ENCODE assay signal across 22 mouse cellular contexts in genomic region chr9:32291618-32292017, GRCm38 (mm10). TPM values are rescaled to one million over a fixed set of nuclear protein-coding genes. Genes with fewer than 3 reads are reported as not detected.
DNase-seq lines count a peak whose midpoint lies in the region; ATAC-seq and TF ChIP-seq lines count a peak whose summit lies in the region.
"Had no signal": no experiment of that assay in that cellular context is flagged by ENCODE, and none has a peak within 500 bp of the region (broad histone marks: within the 10 kb centered on the region; RNA-seq: fewer than 3 reads in every experiment).

No protein-coding gene starts in this region.

- no peak overlapping the region for H3K9ac ChIP-seq in kidney, embryonic 14.5 days (ENCODE audit: low read depth, low read length)
- no peak overlapping the region for H3K9ac ChIP-seq in intestine, embryonic 16.5 days (ENCODE audit: low read depth, low read length)
- no peak overlapping the region for H3K9ac ChIP-seq in kidney, postnatal 0 days (ENCODE audit: low read depth, low read length)
- no peak overlapping the region for H3K9ac ChIP-seq in liver, embryonic 13.5 days
- H3K9ac ChIP-seq: heart, embryonic 13.5 days; midbrain, embryonic 13.5 days; neural tube, embryonic 12.5 days had no signal

- H3K4me2 ChIP-seq in kidney, embryonic 14.5 days (replicated peaks; ENCODE audit: low read depth, low read length), result no peak overlapping the region
- H3K4me2 ChIP-seq in intestine, embryonic 16.5 days (ENCODE audit: low read depth, low read length), result no peak overlapping the region
- H3K4me2 ChIP-seq in kidney, postnatal 0 days (ENCODE audit: low read length), result peak overlapping the region; percentile 25; the same call in 1 of the 2 replicates
- no peak overlapping the region for H3K4me2 ChIP-seq in liver, embryonic 13.5 days
- H3K4me2 ChIP-seq: heart, embryonic 13.5 days; midbrain, embryonic 13.5 days; neural tube, embryonic 12.5 days had no signal

- DNase-seq in kidney, adult 11 months, result peak; percentile 48
- DNase-seq in kidney, postnatal 0 days (ENCODE audit: low spot score), result no peak
- DNase-seq in liver, embryonic 13.5 days, result no peak
- DNase-seq in layer of hippocampus, adult 8-10 months (ENCODE audit: low spot score in 2 of 2), result no peak
- DNase-seq in urinary bladder, postnatal 36 days (ENCODE audit: low spot score in 2 of 2), result no peak
- DNase-seq in left cerebral cortex, adult 18-20 months (ENCODE audit: low spot score in 2 of 2), result no peak
- DNase-seq: adrenal gland, postnatal 25 days; cerebellum, adult 11 months; cerebellum, postnatal 14 days; heart, adult 11 months; right cerebral cortex, adult 18-20 months had no signal

- 0 out of 2 replicates have a peak, but pooled peaks cover 5% of the 10 kb centered on the region for H3K4me1 ChIP-seq in kidney, embryonic 14.5 days (ENCODE audit: control insufficient read depth, insufficient read depth, low read length)
- H3K4me1 ChIP-seq in intestine, embryonic 16.5 days (ENCODE audit: control insufficient read depth, insufficient read depth, low read length), result peaks cover 6% of the 10 kb centered on the region
- no peaks in the 10 kb centered on the region for H3K4me1 ChIP-seq in kidney, postnatal 0 days (replicated peaks; ENCODE audit: insufficient read depth, low read length)
- peaks cover 10% of the 10 kb centered on the region for H3K4me1 ChIP-seq in liver, embryonic 13.5 days (replicated peaks)
- H3K4me1 ChIP-seq: neural tube, embryonic 12.5 days had no signal

- H3K27me3 ChIP-seq in kidney, embryonic 14.5 days (ENCODE audit: control insufficient read depth, insufficient read depth, low read length), result no peaks in the 10 kb centered on the region
- no peaks in the 10 kb centered on the region for H3K27me3 ChIP-seq in intestine, embryonic 16.5 days (replicated peaks; ENCODE audit: control insufficient read depth, insufficient read depth, low read length)
- no peaks in the 10 kb centered on the region for H3K27me3 ChIP-seq in kidney, postnatal 0 days (ENCODE audit: insufficient read depth, low read length)
- H3K27me3 ChIP-seq in liver, embryonic 13.5 days, result no peaks in the 10 kb centered on the region
- H3K27me3 ChIP-seq: heart, embryonic 13.5 days; midbrain, embryonic 13.5 days; neural tube, embryonic 12.5 days had no signal

- H3K36me3 ChIP-seq in kidney, embryonic 14.5 days (ENCODE audit: control insufficient read depth, insufficient read depth, low read length), result no peaks in the 10 kb centered on the region
- H3K36me3 ChIP-seq in intestine, embryonic 16.5 days (ENCODE audit: control insufficient read depth, insufficient read depth, low read length), result no peaks in the 10 kb centered on the region
- no peaks in the 10 kb centered on the region for H3K36me3 ChIP-seq in kidney, postnatal 0 days (ENCODE audit: insufficient read depth, low read length)
- H3K36me3 ChIP-seq in liver, embryonic 13.5 days, result no peaks in the 10 kb centered on the region
- H3K36me3 ChIP-seq: forebrain, embryonic 10.5 days; G1E; heart, embryonic 13.5 days; midbrain, embryonic 13.5 days; neural tube, embryonic 12.5 days had no signal

- TF ChIP-seq CTCF in kidney, postnatal 0 days (IDR thresholded peaks at IDR 0.05; ENCODE audit: low read depth), result no peak; the same call in 1 of the 2 replicates

- no peak overlapping the region for H3K4me3 ChIP-seq in kidney, embryonic 14.5 days (ENCODE audit: low read length)
- no peak overlapping the region for H3K4me3 ChIP-seq in intestine, embryonic 16.5 days (ENCODE audit: low read length)
- no peak overlapping the region for H3K4me3 ChIP-seq in kidney, postnatal 0 days (replicated peaks; ENCODE audit: low read depth, low read length)
- H3K4me3 ChIP-seq in liver, embryonic 13.5 days (replicated peaks), result no peak overlapping the region
- H3K4me3 ChIP-seq: forebrain, embryonic 10.5 days; heart, embryonic 13.5 days; midbrain, embryonic 13.5 days; neural tube, embryonic 12.5 days had no signal

- H3K27ac ChIP-seq in kidney, embryonic 14.5 days (ENCODE audit: low read depth, low read length), result no peak overlapping the region
- H3K27ac ChIP-seq in intestine, embryonic 16.5 days (ENCODE audit: low read length), result no peak overlapping the region
- no peak overlapping the region for H3K27ac ChIP-seq in kidney, postnatal 0 days
- H3K27ac ChIP-seq in liver, embryonic 13.5 days, result no peak overlapping the region
- H3K27ac ChIP-seq: forebrain, embryonic 10.5 days; heart, embryonic 13.5 days; neural tube, embryonic 12.5 days had no signal

- WGBS in kidney, embryonic 14.5 days, result 41% methylated on average over 7 of the region's 7 CpGs
- 45% methylated on average over 7 of the region's 7 CpGs for WGBS in intestine, embryonic 16.5 days
- WGBS in kidney, postnatal 0 days, result 31% methylated on average over 7 of the region's 7 CpGs
- WGBS in liver, embryonic 13.5 days (ENCODE audit: insufficient replicate concordance), result 14% methylated on average over 7 of the region's 7 CpGs

- no peak for ATAC-seq in kidney, embryonic 14.5 days (ENCODE audit: low FRiP score, low TSS enrichment)
- ATAC-seq in intestine, embryonic 16.5 days, result peak; percentile 63
- no peak for ATAC-seq in kidney, postnatal 0 days (replicated peaks; ENCODE audit: low FRiP score, low read depth)
- peak; percentile 62; the same call in 1 of the 2 replicates for ATAC-seq in liver, embryonic 13.5 days (ENCODE audit: low read depth)
- ATAC-seq: activated CD4-positive, CD25-positive, alpha-beta regulatory T cell, adult 4 months; hindbrain, embryonic 16.5 days; lung, postnatal 0 days had no signal

- H3K9me3 ChIP-seq in kidney, embryonic 14.5 days (ENCODE audit: control insufficient read depth, low read length), result no peaks in the 10 kb centered on the region
- H3K9me3 ChIP-seq in intestine, embryonic 16.5 days (ENCODE audit: control insufficient read depth, low read length), result no peaks in the 10 kb centered on the region
- H3K9me3 ChIP-seq in kidney, postnatal 0 days (replicated peaks; ENCODE audit: low read length), result no peaks in the 10 kb centered on the region
- H3K9me3 ChIP-seq in liver, embryonic 13.5 days (replicated peaks), result no peaks in the 10 kb centered on the region
- H3K9me3 ChIP-seq: forebrain, embryonic 10.5 days; heart, embryonic 13.5 days; midbrain, embryonic 13.5 days; neural tube, embryonic 12.5 days had no signal

RNA-seq across cellular contexts. Expression of gene Kcnj5, which starts 52.5 kb away (rescaled TPM):
- polyA plus RNA-seq in kidney, embryonic 14.5 days (2014; fragmentation: Nextera tagmentation; extraction: Ambion mirVana), result 0.40 and 1.2 TPM in 2 replicates
- polyA plus RNA-seq in intestine, embryonic 16.5 days (2015; fragmentation: Nextera tagmentation; extraction: Ambion mirVana), result 0.09 and 0.15 TPM in 2 replicates
- polyA plus RNA-seq in kidney, postnatal 0 days (2015; fragmentation: Nextera tagmentation; extraction: Ambion mirVana), result 2.4 TPM in 2 replicates
- polyA plus RNA-seq in liver, embryonic 13.5 days (2015; fragmentation: Nextera tagmentation; extraction: Ambion mirVana), result 1.9 and 2.6 TPM in 2 replicates
- total RNA-seq in layer of hippocampus, adult 8-10 months (2022), result under 1 TPM; 0.27 to 0.43 (median 0.40) TPM
- under 1 TPM; 0.23 to 0.53 TPM for total RNA-seq in left cerebral cortex, adult 18-20 months (2021)
- total RNA-seq: gastrocnemius, adult 8-10 months had no signal
- polyA plus RNA-seq: activated CD4-positive, CD25-positive, alpha-beta regulatory T cell, adult 4 months; G1E had no signal

Comparison
In these comparisons a context has a peak if more than half of its experiments do, and no peak if none do; other contexts are left out.
1. ATAC-seq: peak in intestine, embryonic 16.5 days (single experiment) and liver, embryonic 13.5 days (single experiment); none in kidney, embryonic 14.5 days (single experiment) and kidney, postnatal 0 days (single experiment).